Mouse (Mus musculus) kidney, postnatal 14 days (tissue): ENCODE measurements around the gene 4430402I18Rik.

Source experiments
- DNase-seq: peaks from one replicate; pipeline ENCODE4 v3.0.0; 2022; ENCODE audit warnings: mixed read lengths

The 4430402I18Rik gene

DNA sequence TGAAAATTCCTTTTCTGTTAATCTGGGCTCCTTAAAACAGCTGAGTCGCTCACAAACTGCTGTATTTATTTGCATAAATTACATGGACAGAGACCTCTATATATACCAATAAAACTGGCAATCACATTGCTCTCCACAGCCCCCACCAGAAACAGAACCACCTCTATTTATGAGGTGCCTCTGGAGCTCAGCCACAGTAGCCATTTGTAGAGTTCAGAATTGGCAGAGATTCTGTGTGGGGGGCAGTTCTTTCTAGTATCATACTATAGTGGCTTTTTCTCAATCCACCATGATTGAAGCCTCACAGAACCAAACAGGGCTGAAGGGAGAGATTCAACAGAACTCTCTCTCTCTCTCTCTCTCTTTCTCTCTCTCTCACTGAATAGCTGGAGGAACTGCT is 71.0 kb downstream of the 4430402I18Rik start:
- no peak for DNase-seq

- DNase-seq, result no peak
Observed at GRCm38 (mm10) chr19:28891864-28892263, 75.7 kb downstream of the 4430402I18Rik start.

- no peak for DNase-seq
Observed at GRCm38 (mm10) chr19:28891238-28891637, 76.4 kb downstream of the 4430402I18Rik start.

GRCm38 (mm10) chr19:28889251-28889650 is 78.3 kb downstream of the 4430402I18Rik start:
- DNase-seq, result peak; percentile 9

GRCm38 (mm10) chr19:28888496-28888895 is 79.1 kb downstream of the 4430402I18Rik start:
- DNase-seq, result peak; percentile 8

GRCm38 (mm10) chr19:28883126-28883525 is 84.5 kb downstream of the 4430402I18Rik start:
- DNase-seq, result peak; percentile 53

GRCm38 (mm10) chr19:28879476-28879875 is 88.1 kb downstream of the 4430402I18Rik start:
- DNase-seq, result peak; percentile 45

- no peak for DNase-seq
Observed at GRCm38 (mm10) chr19:28870351-28870750, 97.2 kb downstream of the 4430402I18Rik start.

GRCm38 (mm10) chr19:28869251-28869855 is 98.2 kb downstream of the 4430402I18Rik start:
- no peak for DNase-seq

DNA sequence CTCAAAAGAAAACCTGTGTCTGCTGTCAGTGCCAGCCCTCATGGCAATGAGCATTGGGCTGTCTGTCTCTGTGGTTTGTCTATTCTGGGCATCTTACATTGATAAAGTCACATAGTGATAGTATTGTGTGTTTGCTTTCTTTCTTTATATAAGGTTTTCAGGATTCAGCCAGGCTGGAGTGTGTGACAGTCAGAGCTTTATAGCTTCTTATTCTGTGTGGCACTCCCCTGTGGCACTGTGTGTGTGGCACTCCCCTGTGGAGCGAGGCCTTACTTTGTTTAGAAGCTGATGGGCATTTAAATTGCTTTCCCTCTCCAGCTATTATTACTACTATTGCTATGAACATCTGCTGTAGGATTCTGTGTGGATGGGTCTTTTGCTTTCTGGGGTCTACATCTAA is 102.1 kb downstream of the 4430402I18Rik start:
- no peak for DNase-seq

DNA sequence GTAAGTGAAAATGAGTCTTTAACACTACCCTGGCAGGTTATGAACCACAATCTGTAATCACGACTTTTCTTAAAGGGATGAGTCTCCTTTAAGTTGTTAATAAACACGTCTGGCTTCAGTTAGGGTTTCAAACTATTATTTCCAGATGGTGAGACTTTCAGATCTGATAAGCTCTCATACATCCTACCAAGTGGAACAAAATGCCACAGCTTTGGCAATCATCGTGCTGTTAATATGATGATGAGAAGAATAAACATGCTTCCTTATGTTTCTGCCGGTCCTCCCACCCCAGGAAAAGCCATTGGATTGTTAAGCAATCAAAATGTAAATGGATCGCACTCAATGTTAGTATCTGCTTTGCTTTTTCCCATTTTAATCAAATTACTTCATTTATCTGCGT is 102.6 kb downstream of the 4430402I18Rik start:
- no peak for DNase-seq

DNA sequence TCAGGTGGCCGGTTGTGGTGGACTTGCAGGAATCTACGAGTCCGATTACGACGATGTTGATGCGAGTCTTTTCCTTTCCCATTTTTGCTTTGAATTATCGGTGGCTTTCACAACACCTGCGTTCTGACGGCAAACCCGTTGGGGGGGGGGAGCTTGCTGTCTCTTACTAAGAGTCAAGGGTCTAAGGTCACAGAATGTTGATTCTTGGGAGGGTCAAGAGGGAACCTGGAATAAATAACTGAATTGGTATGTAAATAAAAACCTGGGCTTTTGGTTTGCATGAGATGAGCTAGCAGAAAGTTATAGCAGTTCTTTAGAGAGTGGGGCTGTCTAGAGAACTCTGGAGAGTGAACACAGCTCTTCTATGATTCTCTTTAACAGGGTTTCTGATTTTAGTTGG is 104.0 kb downstream of the 4430402I18Rik start:
- DNase-seq, result no peak

DNA sequence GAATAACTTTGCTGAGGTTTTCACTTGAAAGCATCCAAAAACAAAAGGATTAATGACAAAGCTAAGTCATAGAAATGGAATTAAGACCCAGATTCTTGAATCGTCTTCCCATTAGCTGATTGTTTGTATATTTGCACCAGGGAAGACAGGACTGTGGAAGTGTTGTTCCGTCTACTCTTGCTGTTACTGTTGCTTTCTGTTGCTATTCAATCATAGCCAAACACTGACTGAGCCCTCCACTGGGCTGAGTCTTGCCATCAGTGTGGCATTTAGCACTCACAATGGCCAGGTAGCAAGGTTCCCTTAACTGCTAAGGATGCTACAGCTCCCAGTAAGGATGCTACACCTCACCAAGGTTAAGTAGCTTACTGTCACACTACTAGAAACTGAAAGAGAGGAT is 107.4 kb downstream of the 4430402I18Rik start:
- DNase-seq, result no peak

DNA sequence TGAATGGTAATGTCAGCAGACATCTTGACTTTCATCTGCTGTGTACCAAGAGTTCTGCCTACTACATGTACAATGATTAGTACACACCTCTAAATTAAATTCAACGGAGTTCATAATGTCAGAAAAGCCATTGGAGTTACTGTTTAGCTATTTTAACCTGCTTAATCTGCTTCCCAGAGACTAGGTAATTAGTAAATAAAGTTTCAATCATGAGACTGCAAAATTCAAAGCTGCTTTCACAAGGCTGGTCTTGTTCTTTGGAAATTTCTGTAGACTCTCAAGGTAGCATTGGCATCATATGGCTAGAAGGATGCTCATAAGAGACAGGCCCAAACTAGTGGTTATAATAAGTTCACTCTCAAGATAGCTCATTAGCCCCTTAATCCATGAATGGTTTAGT is 112.8 kb downstream of the 4430402I18Rik start:
- no peak for DNase-seq

DNA sequence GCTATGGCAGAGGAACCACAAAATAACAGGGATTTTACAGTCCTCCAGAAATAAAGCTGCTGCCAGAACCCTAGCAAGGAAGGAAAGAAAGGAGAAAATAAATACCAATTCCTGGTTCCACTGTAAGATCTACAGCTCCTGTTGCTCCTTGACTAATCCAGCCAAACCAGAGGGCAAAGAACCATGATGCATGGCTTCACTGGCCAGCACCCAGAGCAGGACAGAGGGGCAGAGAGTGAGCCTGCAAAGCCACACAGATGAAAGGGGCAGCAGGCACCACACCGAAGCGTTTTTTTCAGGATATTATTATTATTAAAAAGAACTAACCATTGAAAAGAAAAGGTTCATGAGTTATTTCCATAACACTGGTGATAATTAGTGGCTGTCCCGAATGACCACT is 115.6 kb downstream of the 4430402I18Rik start:
- DNase-seq, result no peak

DNA sequence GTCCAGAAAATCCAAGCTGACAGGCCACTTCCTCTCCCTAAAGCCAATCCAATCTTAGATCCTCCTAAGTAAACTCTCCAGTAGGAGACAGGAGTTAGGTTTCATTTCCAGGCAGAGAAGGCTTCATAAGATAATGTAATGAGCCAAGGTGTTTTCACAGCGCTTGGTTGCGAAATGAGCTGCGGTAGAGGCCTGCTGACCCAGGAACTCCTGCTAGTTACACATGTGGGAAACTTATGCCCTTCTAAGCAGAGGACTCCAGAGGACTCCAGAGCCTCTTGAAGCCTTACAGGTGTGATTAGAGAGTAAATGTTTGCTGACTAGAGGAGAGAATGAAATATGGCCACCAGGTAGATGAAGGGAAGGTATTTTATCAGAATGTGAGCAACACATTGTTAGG is 117.1 kb downstream of the 4430402I18Rik start:
- DNase-seq, result no peak

GRCm38 (mm10) chr19:28844946-28845710 is 122.5 kb downstream of the 4430402I18Rik start:
- DNase-seq, result peak; percentile 54
